Mouse (Mus musculus) liver, embryonic 11.5 days (tissue): ENCODE measurements at regions not wholly inside any gene's neighbourhood (a gene's known extent, or its start where the extent isn't known, plus 50 kb on each side); places are given as distances from the start of the nearest gene placed in this dataset.

Experiments
- ATAC-seq: fragments of 200-750 bp; cut with Nextera tagmentation; replicated peaks from 2 replicates; pipeline ENCODE4 v1.8.0; 2017; ENCODE audit warnings: moderate number of reproducible peaks, mild to moderate bottlenecking, moderate TSS enrichment, moderate library complexity; ENCODE audit not compliant: low FRiP score
- DNase-seq: peaks from one replicate; pipeline ENCODE4 v3.0.0-alpha.2; 2017; ENCODE audit warnings: low spot score
- H3K27ac ChIP-seq: fragments of 300-500 bp; sonication (generic); 2 replicates; pipeline ENCODE4 v1.5.1; 2014; ENCODE audit warnings: mild to moderate bottlenecking, low read depth, low read length, control low read depth
- H3K27me3 ChIP-seq: fragments of 300-500 bp; sonication (generic); replicated peaks from 2 replicates; pipeline ENCODE4 v1.6.1; 2014; ENCODE audit warnings: low read length, mixed read lengths; ENCODE audit not compliant: control insufficient read depth, insufficient read depth
- H3K36me3 ChIP-seq: fragments of 300-500 bp; sonication (generic); 2 replicates; pipeline ENCODE4 v1.6.1; 2014; ENCODE audit warnings: mild to moderate bottlenecking, low read length, moderate library complexity, mixed read lengths; ENCODE audit not compliant: control insufficient read depth, insufficient read depth
- H3K4me1 ChIP-seq: fragments of 300-500 bp; sonication (generic); replicated peaks from 2 replicates; pipeline ENCODE4 v1.6.1; 2014; ENCODE audit warnings: low read length, mixed read lengths; ENCODE audit not compliant: control insufficient read depth, insufficient read depth
- H3K4me2 ChIP-seq: fragments of 300-500 bp; sonication (generic); 2 replicates; pipeline ENCODE4 v1.6.1; 2014; ENCODE audit warnings: mild to moderate bottlenecking, control low read depth, moderate library complexity
- H3K4me3 ChIP-seq: fragments of 300-500 bp; sonication (generic); 2 replicates; pipeline ENCODE4 v1.5.1; 2014; ENCODE audit warnings: low read depth, low read length, control low read depth
- H3K9ac ChIP-seq: fragments of 300-500 bp; sonication (generic); 2 replicates; pipeline ENCODE4 v1.6.1; 2014; ENCODE audit warnings: low read depth, low read length, control low read depth
- H3K9me3 ChIP-seq: fragments of 300-500 bp; sonication (generic); 2 replicates; pipeline ENCODE4 v1.6.1; 2016; ENCODE audit warnings: low read length, inconsistent platforms, mixed read lengths; ENCODE audit not compliant: control insufficient read depth
- WGBS: fragments of 180-500 bp; shearing (Covaris S2); extraction: QIAGEN DNeasy Blood & Tissue Kit; methylation state at CpG from one replicate; pipeline ENCODE4 v1.1.7; 2014; 5-methylcytosine and 5-hydroxymethylcytosine counted together

DNA sequence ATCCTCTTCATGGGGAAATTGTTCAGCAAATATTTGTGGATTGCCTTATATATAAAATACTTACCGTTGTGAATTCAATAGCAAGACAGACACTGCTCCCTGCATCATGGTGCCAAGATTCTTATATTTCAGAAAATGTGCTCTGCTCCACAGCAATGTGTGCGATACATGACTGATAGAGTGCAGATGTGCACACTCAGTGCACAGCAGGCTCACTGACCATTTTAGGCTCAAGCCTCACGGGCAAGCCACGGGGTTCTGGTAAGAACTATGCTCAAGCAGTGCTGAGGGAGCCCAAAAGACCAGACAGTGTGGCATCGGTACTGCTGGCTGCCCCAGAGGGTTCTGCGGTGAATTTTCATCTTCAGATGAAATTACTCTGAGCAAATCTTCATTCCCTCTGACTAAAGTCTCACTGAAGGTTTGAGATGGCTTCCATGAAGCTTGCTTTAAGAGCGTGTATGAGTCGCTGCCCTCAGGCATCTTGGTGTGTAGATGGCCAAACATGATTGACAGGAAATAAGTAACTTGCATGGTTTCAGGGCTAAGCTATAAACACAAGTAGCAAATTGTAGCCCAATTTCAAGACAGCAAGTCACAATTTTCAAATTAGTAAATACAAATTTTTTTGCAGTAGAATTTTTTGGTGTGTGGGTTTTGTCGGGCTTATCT lies 92.4 kb downstream of the Fam76b start:
- WGBS = 76% methylated on average over 9 of the region's 9 CpGs
- DNase-seq (no peak), ATAC-seq (no peak)
- Histone ChIP-seq H3K9me3 (no peaks in the 10 kb centered on the region), H3K27me3 (no peaks in the 10 kb centered on the region), H3K4me2 (no peak overlapping the region), H3K4me3 (no peak overlapping the region), H3K27ac (no peak overlapping the region), H3K4me1 (no peaks in the 10 kb centered on the region), H3K9ac (no peak overlapping the region), H3K36me3 (no peaks in the 10 kb centered on the region)

DNA sequence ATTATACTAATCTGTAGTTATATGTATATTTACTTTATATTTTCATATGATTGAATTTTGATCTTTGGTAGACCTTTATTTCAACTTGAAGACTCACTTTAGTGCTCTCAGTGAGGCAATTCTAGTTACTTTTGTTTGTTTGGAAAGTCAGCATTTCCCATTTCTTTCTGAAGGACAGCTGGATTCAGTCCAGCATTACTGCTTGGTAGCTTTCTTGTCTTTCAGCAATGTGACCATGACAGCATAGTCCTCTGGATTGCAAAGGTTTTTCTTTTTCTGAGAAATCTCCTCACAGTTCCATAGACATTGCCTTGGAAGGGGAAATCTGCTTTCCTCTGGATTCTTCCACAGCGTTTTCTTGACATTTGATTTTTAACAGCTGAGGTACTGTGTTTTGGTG lies 93.1 kb downstream of the Fam76b start:
- Histone ChIP-seq H3K9ac (no peak overlapping the region), H3K27me3 (no peaks in the 10 kb centered on the region), H3K36me3 (no peaks in the 10 kb centered on the region), H3K4me2 (no peak overlapping the region), H3K4me1 (no peaks in the 10 kb centered on the region), H3K27ac (no peak overlapping the region), H3K9me3 (no peaks in the 10 kb centered on the region), H3K4me3 (no peak overlapping the region)
- WGBS = 80% methylated on average over 1 of the region's 1 CpGs
- DNase-seq (no peak), ATAC-seq (no peak)

GRCm38 (mm10) chr9:13932001-13932508 lies 104.5 kb downstream of the Fam76b start:
- H3K27ac ChIP-seq = no peak overlapping the region
- H3K36me3 ChIP-seq = no peaks in the 10 kb centered on the region
- 49% methylated on average over 6 of the region's 6 CpGs for WGBS
- no peak overlapping the region for H3K9ac ChIP-seq
- H3K9me3 ChIP-seq = no peaks in the 10 kb centered on the region
- DNase-seq (no peak), ATAC-seq (no peak)
- no peaks in the 10 kb centered on the region for H3K4me1 ChIP-seq
- no peaks in the 10 kb centered on the region for H3K27me3 ChIP-seq
- no peak overlapping the region for H3K4me2 ChIP-seq
- no peak overlapping the region for H3K4me3 ChIP-seq

- ATAC-seq (no peak), DNase-seq (no peak)
- no peak overlapping the region for H3K4me3 ChIP-seq
- H3K9ac ChIP-seq = no peak overlapping the region
- H3K9me3 ChIP-seq = no peaks in the 10 kb centered on the region
- H3K4me1 ChIP-seq = no peaks in the 10 kb centered on the region
- no peaks in the 10 kb centered on the region for H3K36me3 ChIP-seq
- no peaks in the 10 kb centered on the region for H3K27me3 ChIP-seq
- H3K4me2 ChIP-seq = no peak overlapping the region
- WGBS = 43% methylated on average over 6 of the region's 6 CpGs
- H3K27ac ChIP-seq = no peak overlapping the region
Measured at GRCm38 (mm10) chr9:13933404-13933803, 105.9 kb downstream of the Fam76b start.

DNA sequence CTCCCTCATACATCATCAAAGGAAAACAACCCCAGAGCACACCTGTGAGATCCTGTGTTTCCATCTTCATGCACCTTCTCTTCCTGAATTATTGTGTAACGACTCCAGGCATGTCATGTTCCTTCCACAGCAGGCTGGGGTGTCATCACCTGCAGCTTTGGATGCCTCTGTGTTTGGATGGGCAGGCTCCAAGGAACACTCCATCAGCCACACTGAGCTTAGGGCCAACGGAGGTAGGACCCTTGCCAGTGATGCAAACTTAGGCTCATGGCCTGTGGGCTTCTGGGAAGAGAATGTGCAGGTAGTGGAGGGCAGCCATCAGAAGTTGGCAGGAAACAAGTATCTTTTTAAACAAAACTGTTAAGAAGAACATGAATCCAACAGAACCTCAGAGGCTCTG lies 109.8 kb downstream of the Fam76b start:
- Histone ChIP-seq H3K4me1 (no peaks in the 10 kb centered on the region), H3K4me3 (no peak overlapping the region), H3K27me3 (no peaks in the 10 kb centered on the region), H3K36me3 (no peaks in the 10 kb centered on the region), H3K27ac (no peak overlapping the region), H3K4me2 (no peak overlapping the region), H3K9ac (no peak overlapping the region), H3K9me3 (no peaks in the 10 kb centered on the region)
- ATAC-seq = no peak
- WGBS = 84% methylated on average over 2 of the region's 2 CpGs
- DNase-seq = no peak

- DNase-seq (no peak), ATAC-seq (no peak)
- Histone ChIP-seq H3K4me3 (no peak overlapping the region), H3K4me1 (no peaks in the 10 kb centered on the region), H3K9ac (no peak overlapping the region), H3K27me3 (no peaks in the 10 kb centered on the region), H3K9me3 (no peaks in the 10 kb centered on the region), H3K27ac (no peak overlapping the region), H3K4me2 (no peak overlapping the region), H3K36me3 (no peaks in the 10 kb centered on the region)
- 51% methylated on average over 3 of the region's 3 CpGs for WGBS
Measured at GRCm38 (mm10) chr9:13946519-13946918, 119.0 kb downstream of the Fam76b start.

DNA sequence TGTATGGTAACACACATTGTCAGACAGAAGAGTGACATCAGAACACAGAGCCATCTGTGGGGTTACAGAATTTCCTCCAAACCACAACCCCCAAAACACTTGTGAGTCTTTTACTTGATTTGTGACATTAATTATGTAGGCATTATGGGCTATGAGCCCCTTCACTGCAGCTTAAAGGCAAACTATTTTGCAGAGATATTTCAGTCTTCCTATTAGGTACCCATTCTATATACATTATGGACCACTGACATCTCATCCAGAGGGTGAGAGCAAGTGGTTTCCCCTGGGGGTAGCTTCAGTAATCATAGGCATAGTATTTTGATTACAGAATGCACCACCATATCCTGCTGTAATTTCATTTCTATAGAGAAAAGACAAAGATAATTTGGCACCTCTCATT lies 124.6 kb downstream of the Fam76b start:
- DNase-seq (no peak), ATAC-seq (no peak)
- no peaks in the 10 kb centered on the region for H3K9me3 ChIP-seq
- no peak overlapping the region for H3K4me3 ChIP-seq
- H3K4me2 ChIP-seq = no peak overlapping the region
- H3K36me3 ChIP-seq = no peaks in the 10 kb centered on the region
- H3K27ac ChIP-seq = no peak overlapping the region
- H3K4me1 ChIP-seq = no peaks in the 10 kb centered on the region
- H3K9ac ChIP-seq = no peak overlapping the region
- no peaks in the 10 kb centered on the region for H3K27me3 ChIP-seq

GRCm38 (mm10) chr9:13963140-13963763 lies 135.7 kb downstream of the Fam76b start:
- no peaks in the 10 kb centered on the region for H3K36me3 ChIP-seq
- no peaks in the 10 kb centered on the region for H3K27me3 ChIP-seq
- no peak for DNase-seq
- no peak overlapping the region for H3K4me2 ChIP-seq
- no peaks in the 10 kb centered on the region for H3K4me1 ChIP-seq
- H3K9me3 ChIP-seq = no peaks in the 10 kb centered on the region
- WGBS = 71% methylated on average over 7 of the region's 7 CpGs
- H3K9ac ChIP-seq = no peak overlapping the region
- ATAC-seq = no peak
- no peak overlapping the region for H3K27ac ChIP-seq
- no peak overlapping the region for H3K4me3 ChIP-seq

GRCm38 (mm10) chr9:13963796-13964195 lies 136.3 kb downstream of the Fam76b start:
- H3K9ac ChIP-seq = no peak overlapping the region
- H3K27me3 ChIP-seq = no peaks in the 10 kb centered on the region
- no peaks in the 10 kb centered on the region for H3K4me1 ChIP-seq
- no peak for DNase-seq
- ATAC-seq = no peak
- no peak overlapping the region for H3K4me3 ChIP-seq
- no peak overlapping the region for H3K27ac ChIP-seq
- WGBS = 65% methylated on average over 3 of the region's 3 CpGs
- no peaks in the 10 kb centered on the region for H3K36me3 ChIP-seq
- H3K4me2 ChIP-seq = no peak overlapping the region
- H3K9me3 ChIP-seq = no peaks in the 10 kb centered on the region
